Mouse (Mus musculus) MEL (cell line): ENCODE data around the gene Bcl7a.

Source experiments
- CTCF ChIP-seq, 3 experiments: IDR thresholded peaks in 2 of 3; conservative IDR thresholded peaks in 1 of 3; 2 replicates each; pipeline ENCODE4 v1.5.1; 2011 to 2012; ENCODE audit warnings: low read length in 3 of 3, low read depth in 2 of 3, mild to moderate bottlenecking in 2 of 3, improper control_type of control experiment in 1 of 3, inconsistent platforms in 1 of 3, mixed read lengths in 1 of 3, moderate library complexity in 1 of 3; ENCODE audit not compliant: control insufficient read depth in 1 of 3, insufficient read depth in 1 of 3, poor library complexity in 1 of 3, severe bottlenecking in 1 of 3
- EP300 ChIP-seq, 2 experiments: IDR thresholded peaks; 2 replicates each; pipeline ENCODE4 v1.6.1; 2011; ENCODE audit warnings: improper control_type of control experiment in 2 of 2, low read length in 2 of 2, low read depth in 1 of 2, mild to moderate bottlenecking in 1 of 2
- MAFK ChIP-seq: IDR thresholded peaks from 2 replicates; pipeline ENCODE4 v1.6.1; 2011; ENCODE audit warnings: low read depth, mild to moderate bottlenecking, low read length, improper control_type of control experiment, borderline replicate concordance
- MAX ChIP-seq: IDR thresholded peaks from 2 replicates; pipeline ENCODE4 v1.6.1; 2011; ENCODE audit warnings: low read length, improper control_type of control experiment
- MAZ ChIP-seq: IDR thresholded peaks from 2 replicates; pipeline ENCODE4 v1.6.1; 2012; ENCODE audit warnings: low read depth, mild to moderate bottlenecking, inconsistent platforms, low read length, improper control_type of control experiment
- NRF1 ChIP-seq: IDR thresholded peaks from 2 replicates; pipeline ENCODE4 v1.6.1; 2014; ENCODE audit warnings: low read depth, mild to moderate bottlenecking, inconsistent platforms, low read length, improper control_type of control experiment, moderate library complexity; ENCODE audit not compliant: poor library complexity, insufficient read depth, severe bottlenecking
- POLR2A ChIP-seq, 2 experiments: IDR thresholded peaks; 2 replicates each; pipeline ENCODE4 v1.6.1; 2011 to 2012; ENCODE audit warnings: low read length in 2 of 2, mild to moderate bottlenecking in 2 of 2, control low read depth in 1 of 2, improper control_type of control experiment in 1 of 2, low read depth in 1 of 2, moderate library complexity in 1 of 2; ENCODE audit not compliant: control insufficient read depth in 1 of 2, insufficient read depth in 1 of 2, poor library complexity in 1 of 2
- POLR2AphosphoS5 ChIP-seq: IDR thresholded peaks from 2 replicates; pipeline ENCODE4 v1.6.1; 2012; ENCODE audit warnings: low read depth, borderline replicate concordance, mild to moderate bottlenecking, inconsistent platforms, low read length, moderate library complexity, mixed read lengths
- TAL1 ChIP-seq: IDR thresholded peaks from 2 replicates; pipeline ENCODE4 v1.6.1; 2012; ENCODE audit warnings: mild to moderate bottlenecking, inconsistent platforms, low read length, moderate library complexity, mixed read lengths
- TCF12 ChIP-seq: IDR thresholded peaks from 2 replicates; pipeline ENCODE4 v1.6.1; 2014; ENCODE audit warnings: low read depth, mild to moderate bottlenecking, inconsistent platforms, low read length, improper control_type of control experiment, moderate library complexity
- USF1 ChIP-seq: IDR thresholded peaks from 2 replicates; pipeline ENCODE4 v1.6.1; 2014; ENCODE audit warnings: low read depth, mild to moderate bottlenecking, inconsistent platforms, low read length, improper control_type of control experiment, moderate library complexity
- ZNF384 ChIP-seq: IDR thresholded peaks from 2 replicates; pipeline ENCODE4 v1.6.1; 2012; ENCODE audit warnings: low read depth, mild to moderate bottlenecking, inconsistent platforms, low read length, improper control_type of control experiment

DNA sequence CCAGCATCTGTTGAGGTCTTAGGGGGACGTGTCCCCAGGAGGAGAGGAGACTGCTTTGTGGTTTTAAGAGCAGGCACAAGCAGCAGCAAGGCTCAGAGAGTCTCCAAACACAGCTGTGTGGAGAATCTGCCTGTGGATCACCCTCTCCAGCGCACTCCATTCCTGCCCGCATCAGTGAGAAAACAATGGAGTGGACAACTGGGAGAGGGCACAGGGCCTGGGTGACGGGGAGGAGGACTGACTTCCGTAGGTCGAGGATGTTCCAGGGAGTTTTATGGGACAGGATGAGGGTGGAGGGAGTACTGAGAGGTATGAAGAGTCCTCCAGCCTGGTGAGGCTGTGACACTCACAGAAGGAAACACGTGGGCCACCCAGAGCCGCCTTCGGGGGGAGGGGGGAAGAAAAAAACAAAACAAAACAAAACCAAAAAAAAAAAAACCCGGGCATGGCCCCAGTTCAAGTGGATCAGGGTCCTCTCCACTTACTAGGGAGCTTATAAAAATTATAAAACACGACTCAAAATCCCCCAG, 29.7 kb upstream of the Bcl7a start:
- TF ChIP-seq EP300 (IDR thresholded peaks at IDR 0.05; ENCODE audit: low read depth in 1 of 2, low read length in 2 of 2) = no peak
- TF ChIP-seq ZNF384 = no peak
- no peak for TF ChIP-seq MAFK
- TF ChIP-seq CTCF (IDR thresholded peaks at IDR 0.05 in 2 of 3, conservative IDR thresholded peaks at IDR 0.05 in 1 of 3; ENCODE audit: control insufficient read depth in 1 of 3, insufficient read depth in 1 of 3, low read depth in 2 of 3, low read length in 3 of 3, poor library complexity in 1 of 3, severe bottlenecking in 1 of 3) = no peak
- TF ChIP-seq USF1 = no peak
- no peak for TF ChIP-seq MAX
- no peak for TF ChIP-seq TAL1
- TF ChIP-seq POLR2A (IDR thresholded peaks at IDR 0.05; ENCODE audit: control insufficient read depth in 1 of 2, insufficient read depth in 1 of 2, low read depth in 1 of 2, low read length in 2 of 2, poor library complexity in 1 of 2) = no peak
- no peak for TF ChIP-seq POLR2AphosphoS5
- no peak for TF ChIP-seq MAZ
- no peak for TF ChIP-seq TCF12
- TF ChIP-seq NRF1 = no peak
